Mouse (Mus musculus) hindbrain, postnatal 0 days (tissue): ENCODE results near the gene Fbxo5. TPM values are rescaled to one million over a fixed set of nuclear protein-coding genes. Genes with fewer than 3 reads are reported as not detected.

Experiments used
- ATAC-seq: fragments of 200-750 bp; cut with Nextera tagmentation; 2 replicates; pipeline ENCODE4 v1.8.0; 2017; ENCODE audit warnings: mild to moderate bottlenecking, moderate TSS enrichment, moderate library complexity
- DNase-seq: peaks from one replicate; pipeline ENCODE4 v3.0.0-alpha.2; 2015; ENCODE audit warnings: low spot score
- H3K27ac ChIP-seq: fragments of 300-500 bp; sonication (generic); 2 replicates; pipeline ENCODE4 v1.5.1; 2014; ENCODE audit warnings: mild to moderate bottlenecking
- H3K27me3 ChIP-seq: fragments of 300-500 bp; sonication (generic); 2 replicates; pipeline ENCODE4 v1.6.1; 2014; ENCODE audit warnings: low read length, mixed read lengths; ENCODE audit not compliant: insufficient read depth
- H3K36me3 ChIP-seq: fragments of 300-500 bp; sonication (generic); 2 replicates; pipeline ENCODE4 v1.6.1; 2014; ENCODE audit warnings: low read length, mixed read lengths; ENCODE audit not compliant: insufficient read depth
- H3K4me1 ChIP-seq: fragments of 300-500 bp; sonication (generic); 2 replicates; pipeline ENCODE4 v1.6.1; 2014; ENCODE audit warnings: antibody characterized with exemption, low read length, mixed read lengths; ENCODE audit not compliant: insufficient read depth
- H3K4me2 ChIP-seq: fragments of 300-500 bp; sonication (generic); 2 replicates; pipeline ENCODE4 v1.6.1; 2014; ENCODE audit warnings: low read depth, mild to moderate bottlenecking, low read length, moderate library complexity, mixed read lengths
- H3K4me3 ChIP-seq: fragments of 300-500 bp; sonication (generic); 2 replicates; pipeline ENCODE4 v1.5.1; 2014; ENCODE audit warnings: low read length
- H3K9ac ChIP-seq: fragments of 300-500 bp; sonication (generic); replicated peaks from 2 replicates; pipeline ENCODE4 v1.6.1; 2014; ENCODE audit warnings: mild to moderate bottlenecking, low read length, moderate library complexity, mixed read lengths
- H3K9me3 ChIP-seq: fragments of 300-500 bp; sonication (generic); 2 replicates; pipeline ENCODE4 v1.6.1; 2016; ENCODE audit warnings: low read length, mixed read lengths
- CTCF ChIP-seq: IDR thresholded peaks from 2 replicates; pipeline ENCODE4 v1.5.1; 2016; ENCODE audit warnings: antibody characterized with exemption, control low read depth, low read depth
- WGBS: fragments of 180-500 bp; shearing (Covaris S2); extraction: QIAGEN DNeasy Blood & Tissue Kit; methylation state at CpG from one replicate; pipeline ENCODE4 v1.1.7; 2014; 5-methylcytosine and 5-hydroxymethylcytosine counted together
- polyA plus RNA-seq: library from polyadenylated mRNA; unstranded; fragments of >200 nt; fragmentation: Nextera tagmentation; extraction: Ambion mirVana; gene quantifications from 2 replicates; pipeline ENCODE4 v1.2.1, GENCODE M21; 2015
- total RNA-seq: library from RNA; depleted of rRNA; stranded (reverse); fragments of >200 nt; gene quantifications from 2 replicates; pipeline ENCODE4 v1.2.3, GENCODE M21; 2014; rRNA removed

Fbxo5 gene
- total RNA-seq = 5.3 and 8.0 TPM in 2 replicates
- 10.0 and 12.0 TPM in 2 replicates for polyA plus RNA-seq

GRCm38 (mm10) chr10:5805243-5805730 lies at the start of gene Fbxo5:
Fbxo5 (minus strand) TSS chr10:5805600.
- Histone ChIP-seq H3K4me2 (peak within 1 kb of the TSS; percentile 100), H3K27ac (peak within 1 kb of the TSS; percentile 86), H3K9me3 (no peaks in the 10 kb centered on the region), H3K36me3 (peaks cover 8% of the 10 kb centered on the region; the same call in 1 of the 2 replicates), H3K4me1 (peaks cover 12% of the 10 kb centered on the region; the same call in 1 of the 2 replicates), H3K9ac (peak within 1 kb of the TSS; percentile 51), H3K27me3 (no peaks in the 10 kb centered on the region), H3K4me3 (peak within 1 kb of the TSS; percentile 70)
- peak; percentile 98 for ATAC-seq
- DNase-seq = peak; percentile 100
- no peak for TF ChIP-seq CTCF
- under 1% methylated on average over 38 of the region's 42 CpGs for WGBS

GRCm38 (mm10) chr10:5853290-5853868 lies 48.0 kb upstream of the Fbxo5 start:
- 76% methylated on average over 8 of the region's 8 CpGs for WGBS
- no peak overlapping the region for H3K4me3 ChIP-seq
- H3K4me1 ChIP-seq = no peaks in the 10 kb centered on the region
- no peak overlapping the region for H3K4me2 ChIP-seq
- H3K9me3 ChIP-seq = no peaks in the 10 kb centered on the region
- DNase-seq = no peak
- no peaks in the 10 kb centered on the region for H3K36me3 ChIP-seq
- no peak overlapping the region for H3K27ac ChIP-seq
- H3K9ac ChIP-seq = no peak overlapping the region
- no peak for ATAC-seq
- no peaks in the 10 kb centered on the region for H3K27me3 ChIP-seq
- TF ChIP-seq CTCF = no peak

- no peaks in the 10 kb centered on the region for H3K27me3 ChIP-seq
- H3K36me3 ChIP-seq = no peaks in the 10 kb centered on the region
- no peak overlapping the region for H3K4me2 ChIP-seq
- H3K4me3 ChIP-seq = no peak overlapping the region
- ATAC-seq = peak; percentile 43; the same call in 1 of the 2 replicates
- TF ChIP-seq CTCF = peak; percentile 74
- no peak overlapping the region for H3K27ac ChIP-seq
- no peaks in the 10 kb centered on the region for H3K9me3 ChIP-seq
- DNase-seq = peak; percentile 84
- H3K4me1 ChIP-seq = no peaks in the 10 kb centered on the region
- 27% methylated on average over 2 of the region's 2 CpGs for WGBS
- no peak overlapping the region for H3K9ac ChIP-seq
Measured at GRCm38 (mm10) chr10:5846939-5847338, 41.5 kb upstream of the Fbxo5 start.

GRCm38 (mm10) chr10:5841369-5841768 lies 36.0 kb upstream of the Fbxo5 start:
- Histone ChIP-seq H3K9ac (no peak overlapping the region), H3K4me3 (no peak overlapping the region), H3K9me3 (no peaks in the 10 kb centered on the region), H3K36me3 (no peaks in the 10 kb centered on the region), H3K4me1 (no peaks in the 10 kb centered on the region), H3K27ac (no peak overlapping the region), H3K4me2 (no peak overlapping the region), H3K27me3 (no peaks in the 10 kb centered on the region)
- 0 out of 2 replicates have a peak, but pooled peaks have one; percentile 32 for ATAC-seq
- DNase-seq = peak; percentile 78
- TF ChIP-seq CTCF = peak; percentile 64
- WGBS = 84% methylated on average over 4 of the region's 4 CpGs

GRCm38 (mm10) chr10:5826336-5827025 lies 21.1 kb upstream of the Fbxo5 start:
- DNase-seq (no peak), ATAC-seq (no peak)
- TF ChIP-seq CTCF = no peak
- 83% methylated on average over 6 of the region's 6 CpGs for WGBS
- Histone ChIP-seq H3K27me3 (no peaks in the 10 kb centered on the region), H3K4me3 (no peak overlapping the region), H3K9ac (no peak overlapping the region), H3K9me3 (no peaks in the 10 kb centered on the region), H3K36me3 (no peaks in the 10 kb centered on the region), H3K4me2 (no peak overlapping the region), H3K27ac (no peak overlapping the region), H3K4me1 (peaks cover 6% of the 10 kb centered on the region)

DNA sequence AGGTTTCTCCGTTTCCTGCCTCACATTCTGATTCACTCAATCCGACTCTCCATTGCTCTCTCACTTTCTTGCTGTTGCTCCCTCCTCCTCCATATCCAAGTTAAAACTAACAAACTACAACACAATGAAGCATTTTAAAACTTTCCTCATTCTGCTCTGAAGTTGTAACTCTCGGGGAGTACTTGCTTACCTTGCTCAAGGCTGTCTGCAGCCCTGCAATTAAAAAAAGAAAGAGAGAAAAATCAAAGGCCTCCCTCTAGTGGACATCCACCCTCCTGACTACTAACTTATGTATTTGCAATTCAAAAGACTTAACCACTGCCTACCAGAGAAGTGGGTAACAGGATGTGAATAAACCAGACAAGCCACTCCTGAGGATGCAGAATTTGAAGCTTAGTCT lies 19.4 kb upstream of the Fbxo5 start:
- TF ChIP-seq CTCF = peak; percentile 71
- peaks cover 6% of the 10 kb centered on the region for H3K4me1 ChIP-seq
- no peaks in the 10 kb centered on the region for H3K9me3 ChIP-seq
- 0 out of 2 replicates have a peak, but pooled peaks cover under 1% of the 10 kb centered on the region for H3K36me3 ChIP-seq
- no peaks in the 10 kb centered on the region for H3K27me3 ChIP-seq
- peak overlapping the region; percentile 61 for H3K4me2 ChIP-seq
- peak overlapping the region; percentile 91; the same call in 1 of the 2 replicates for H3K27ac ChIP-seq
- H3K4me3 ChIP-seq = peak overlapping the region; percentile 97
- no peak overlapping the region for H3K9ac ChIP-seq
- peak; percentile 76 for DNase-seq
- WGBS = 2% methylated on average over 3 of the region's 3 CpGs
- ATAC-seq = no peak; the same call in 1 of the 2 replicates
